Mouse (Mus musculus): ENCODE measurements at regions not wholly inside any gene's neighbourhood (a gene's known extent, or its start where the extent isn't known, plus 50 kb on each side); places are given as distances from the start of the nearest gene placed in this dataset.

GRCm38 (mm10) chr7:40697551-40697950 lies 200.6 kb upstream of the Vstm2b start:
- no peaks in the 10 kb centered on the region for H3K36me3 ChIP-seq (ENCODE audit: control insufficient read depth, insufficient read depth, low read length)
- H3K9me3 ChIP-seq (ENCODE audit: control insufficient read depth, low read length) = no peaks in the 10 kb centered on the region
- no peaks in the 10 kb centered on the region for H3K4me1 ChIP-seq (ENCODE audit: control insufficient read depth, insufficient read depth, low read length)
- 76% methylated on average over 8 of the region's 8 CpGs for WGBS
- H3K9ac ChIP-seq (ENCODE audit: low read length) = no peak overlapping the region
- no peak for ATAC-seq (ENCODE audit: low FRiP score)
- no peak overlapping the region for H3K4me2 ChIP-seq
- no peaks in the 10 kb centered on the region for H3K27me3 ChIP-seq (ENCODE audit: control insufficient read depth, insufficient read depth, low read length)
- peak; percentile 75 for DNase-seq (ENCODE audit: low spot score, missing footprints)
- H3K4me3 ChIP-seq (ENCODE audit: low read depth, low read length) = no peak overlapping the region
- no peak overlapping the region for H3K27ac ChIP-seq (ENCODE audit: low read depth, low read length)

GRCm38 (mm10) chr7:40698309-40698708 lies 199.8 kb upstream of the Vstm2b start:
- no peaks in the 10 kb centered on the region for H3K27me3 ChIP-seq (ENCODE audit: control insufficient read depth, insufficient read depth, low read length)
- ATAC-seq (ENCODE audit: low FRiP score) (no peak), DNase-seq (ENCODE audit: low spot score, missing footprints) (no peak)
- no peaks in the 10 kb centered on the region for H3K4me1 ChIP-seq (ENCODE audit: control insufficient read depth, insufficient read depth, low read length)
- 73% methylated on average over 3 of the region's 3 CpGs for WGBS
- no peak overlapping the region for H3K9ac ChIP-seq (ENCODE audit: low read length)
- H3K4me3 ChIP-seq (ENCODE audit: low read depth, low read length) = no peak overlapping the region
- H3K27ac ChIP-seq (ENCODE audit: low read depth, low read length) = no peak overlapping the region
- H3K4me2 ChIP-seq = no peak overlapping the region
- H3K36me3 ChIP-seq (ENCODE audit: control insufficient read depth, insufficient read depth, low read length) = no peaks in the 10 kb centered on the region
- no peaks in the 10 kb centered on the region for H3K9me3 ChIP-seq (ENCODE audit: control insufficient read depth, low read length)

- ATAC-seq (ENCODE audit: low FRiP score) (no peak), DNase-seq (ENCODE audit: low spot score, missing footprints) (no peak)
- 100% methylated on average over 1 of the region's 1 CpGs for WGBS
- H3K27me3 ChIP-seq (ENCODE audit: control insufficient read depth, insufficient read depth, low read length) = no peaks in the 10 kb centered on the region
- no peaks in the 10 kb centered on the region for H3K9me3 ChIP-seq (ENCODE audit: control insufficient read depth, low read length)
- no peaks in the 10 kb centered on the region for H3K36me3 ChIP-seq (ENCODE audit: control insufficient read depth, insufficient read depth, low read length)
- H3K27ac ChIP-seq (ENCODE audit: low read depth, low read length) = no peak overlapping the region
- H3K4me2 ChIP-seq = no peak overlapping the region
- H3K4me1 ChIP-seq (ENCODE audit: control insufficient read depth, insufficient read depth, low read length) = no peaks in the 10 kb centered on the region
- H3K4me3 ChIP-seq (ENCODE audit: low read depth, low read length) = no peak overlapping the region
- no peak overlapping the region for H3K9ac ChIP-seq (ENCODE audit: low read length)
Measured at GRCm38 (mm10) chr7:40699633-40700032, 198.5 kb upstream of the Vstm2b start.

- no peaks in the 10 kb centered on the region for H3K4me1 ChIP-seq (ENCODE audit: control insufficient read depth, insufficient read depth, low read length)
- H3K4me3 ChIP-seq (ENCODE audit: low read depth, low read length) = no peak overlapping the region
- H3K9me3 ChIP-seq (ENCODE audit: control insufficient read depth, low read length) = no peaks in the 10 kb centered on the region
- 85% methylated on average over 5 of the region's 5 CpGs for WGBS
- H3K36me3 ChIP-seq (ENCODE audit: control insufficient read depth, insufficient read depth, low read length) = no peaks in the 10 kb centered on the region
- H3K27me3 ChIP-seq (ENCODE audit: control insufficient read depth, insufficient read depth, low read length) = no peaks in the 10 kb centered on the region
- DNase-seq (ENCODE audit: low spot score, missing footprints) = peak; percentile 51
- H3K4me2 ChIP-seq = no peak overlapping the region
- H3K27ac ChIP-seq (ENCODE audit: low read depth, low read length) = no peak overlapping the region
- no peak for ATAC-seq (ENCODE audit: low FRiP score)
- H3K9ac ChIP-seq (ENCODE audit: low read length) = no peak overlapping the region
Measured at GRCm38 (mm10) chr7:40700656-40701055, 197.5 kb upstream of the Vstm2b start.

DNA sequence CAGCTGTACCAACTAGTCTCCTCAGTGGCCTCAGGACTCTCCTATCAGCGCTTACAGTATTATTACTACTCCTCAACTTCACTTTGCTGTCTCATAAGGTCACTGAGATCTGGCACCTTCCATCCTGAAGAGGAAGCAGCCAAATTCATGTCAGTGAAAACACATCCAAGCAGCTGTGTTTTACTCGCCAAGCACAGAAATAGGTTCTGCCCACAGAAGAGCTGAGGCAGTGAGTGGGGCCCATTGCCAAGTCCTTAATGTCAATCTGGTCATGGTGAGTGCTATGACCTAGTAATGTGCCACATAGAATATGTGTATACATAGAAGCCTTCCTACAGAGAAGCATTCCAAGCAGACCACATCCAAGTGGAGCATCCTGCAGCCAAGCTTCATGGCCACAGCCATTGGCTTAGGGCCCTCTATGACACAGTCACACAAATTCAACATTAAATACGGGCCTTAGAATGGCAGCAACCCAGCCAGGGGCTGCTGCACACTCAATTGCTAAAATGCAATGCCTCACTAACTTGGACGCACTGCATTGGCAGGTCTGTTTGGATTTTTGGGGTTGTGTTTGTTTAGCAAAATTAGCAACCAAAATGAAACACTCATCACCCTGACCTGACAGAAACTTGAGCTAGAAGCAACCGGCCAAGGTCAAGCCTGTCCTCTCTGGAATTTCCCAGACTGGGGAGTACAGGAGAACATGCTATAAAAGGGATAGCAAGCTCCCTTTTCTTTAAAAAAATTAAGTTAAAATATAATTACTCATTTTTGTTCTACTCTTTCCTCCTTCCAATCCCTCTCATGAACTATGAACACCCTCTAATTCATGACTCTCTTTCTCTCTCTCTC lies 195.7 kb upstream of the Vstm2b start:
- no peak overlapping the region for H3K9ac ChIP-seq (ENCODE audit: low read length)
- H3K27ac ChIP-seq (ENCODE audit: low read depth, low read length) = no peak overlapping the region
- DNase-seq (ENCODE audit: low spot score, missing footprints) = no peak
- no peaks in the 10 kb centered on the region for H3K9me3 ChIP-seq (ENCODE audit: control insufficient read depth, low read length)
- H3K27me3 ChIP-seq (ENCODE audit: control insufficient read depth, insufficient read depth, low read length) = no peaks in the 10 kb centered on the region
- H3K36me3 ChIP-seq (ENCODE audit: control insufficient read depth, insufficient read depth, low read length) = no peaks in the 10 kb centered on the region
- ATAC-seq (ENCODE audit: low FRiP score) = no peak
- H3K4me1 ChIP-seq (ENCODE audit: control insufficient read depth, insufficient read depth, low read length) = no peaks in the 10 kb centered on the region
- WGBS = 82% methylated on average over 5 of the region's 5 CpGs
- H3K4me2 ChIP-seq = no peak overlapping the region
- H3K4me3 ChIP-seq (ENCODE audit: low read depth, low read length) = no peak overlapping the region

DNA sequence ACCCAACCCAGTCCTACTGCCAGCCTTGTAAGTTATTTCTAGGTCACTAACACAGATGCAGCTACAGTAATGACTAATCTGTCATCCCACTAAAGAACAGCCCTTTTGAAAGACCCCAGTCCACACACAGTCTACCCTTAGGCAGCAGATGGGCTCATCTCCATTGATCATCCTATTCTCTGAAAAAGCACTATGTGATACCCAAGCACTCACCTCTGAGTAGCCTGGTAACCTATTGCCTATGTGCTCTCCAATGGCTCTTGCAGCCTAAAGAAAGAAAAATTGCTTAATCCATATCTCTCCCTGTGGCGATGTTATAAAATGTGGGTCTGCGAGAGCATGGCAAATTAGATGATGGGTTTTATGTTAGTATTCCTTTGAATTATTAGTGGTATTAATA lies 189.9 kb upstream of the Vstm2b start:
- Histone ChIP-seq H3K4me1 (ENCODE audit: control insufficient read depth, insufficient read depth, low read length) (no peaks in the 10 kb centered on the region), H3K9ac (ENCODE audit: low read length) (no peak overlapping the region), H3K4me2 (no peak overlapping the region), H3K9me3 (ENCODE audit: control insufficient read depth, low read length) (no peaks in the 10 kb centered on the region), H3K27me3 (ENCODE audit: control insufficient read depth, insufficient read depth, low read length) (no peaks in the 10 kb centered on the region), H3K4me3 (ENCODE audit: low read depth, low read length) (no peak overlapping the region), H3K36me3 (ENCODE audit: control insufficient read depth, insufficient read depth, low read length) (no peaks in the 10 kb centered on the region), H3K27ac (ENCODE audit: low read depth, low read length) (no peak overlapping the region)
- WGBS = 97% methylated on average over 2 of the region's 2 CpGs
- ATAC-seq (ENCODE audit: low FRiP score) = no peak
- no peak for DNase-seq (ENCODE audit: low spot score, missing footprints)

GRCm38 (mm10) chr7:40717991-40718390 lies 180.1 kb upstream of the Vstm2b start:
- Histone ChIP-seq H3K27ac (ENCODE audit: low read depth, low read length) (no peak overlapping the region), H3K4me1 (ENCODE audit: control insufficient read depth, insufficient read depth, low read length) (no peaks in the 10 kb centered on the region), H3K9ac (ENCODE audit: low read length) (no peak overlapping the region), H3K9me3 (ENCODE audit: control insufficient read depth, low read length) (no peaks in the 10 kb centered on the region), H3K36me3 (ENCODE audit: control insufficient read depth, insufficient read depth, low read length) (no peaks in the 10 kb centered on the region), H3K4me2 (no peak overlapping the region), H3K4me3 (ENCODE audit: low read depth, low read length) (no peak overlapping the region), H3K27me3 (ENCODE audit: control insufficient read depth, insufficient read depth, low read length) (no peaks in the 10 kb centered on the region)
- no peak for ATAC-seq (ENCODE audit: low FRiP score)
- no peak for DNase-seq (ENCODE audit: low spot score, missing footprints)
- 79% methylated on average over 6 of the region's 6 CpGs for WGBS

DNA sequence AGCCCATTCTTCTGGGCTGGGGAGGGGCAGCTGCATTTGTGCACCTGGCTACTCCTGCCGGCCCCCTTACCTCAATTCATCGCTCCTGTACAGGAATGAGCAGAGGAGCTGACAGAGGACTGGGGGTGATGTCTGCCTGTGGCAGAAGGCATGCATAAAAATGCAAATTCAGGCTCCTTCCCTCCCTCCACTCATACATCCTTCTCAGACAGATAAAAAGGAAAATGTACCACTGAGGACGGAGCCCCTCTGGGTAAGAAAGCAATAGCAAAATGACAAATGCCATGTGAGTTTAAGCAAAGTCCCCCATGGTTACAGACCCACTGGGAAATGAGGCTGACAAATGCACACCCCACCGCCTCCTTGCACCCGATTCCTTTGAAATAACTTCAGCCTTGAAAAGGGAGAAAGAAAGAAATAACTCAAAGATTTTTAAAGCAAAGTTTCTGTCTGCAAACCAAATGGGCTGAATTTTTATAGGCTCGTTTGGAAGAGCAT lies 161.1 kb upstream of the Vstm2b start:
- WGBS = 66% methylated on average over 6 of the region's 6 CpGs
- Histone ChIP-seq H3K9me3 (ENCODE audit: control insufficient read depth, low read length) (no peaks in the 10 kb centered on the region), H3K27ac (ENCODE audit: low read depth, low read length) (no peak overlapping the region), H3K36me3 (ENCODE audit: control insufficient read depth, insufficient read depth, low read length) (no peaks in the 10 kb centered on the region), H3K4me3 (ENCODE audit: low read depth, low read length) (no peak overlapping the region), H3K27me3 (ENCODE audit: control insufficient read depth, insufficient read depth, low read length) (no peaks in the 10 kb centered on the region), H3K4me2 (no peak overlapping the region), H3K9ac (ENCODE audit: low read length) (no peak overlapping the region), H3K4me1 (ENCODE audit: control insufficient read depth, insufficient read depth, low read length) (no peaks in the 10 kb centered on the region)
- no peak for ATAC-seq (ENCODE audit: low FRiP score)
- DNase-seq (ENCODE audit: low spot score, missing footprints) = peak; percentile 4

GRCm38 (mm10) chr7:40737496-40737895 lies 160.6 kb upstream of the Vstm2b start:
- no peak overlapping the region for H3K27ac ChIP-seq (ENCODE audit: low read depth, low read length)
- H3K36me3 ChIP-seq (ENCODE audit: control insufficient read depth, insufficient read depth, low read length) = no peaks in the 10 kb centered on the region
- H3K9ac ChIP-seq (ENCODE audit: low read length) = no peak overlapping the region
- H3K4me3 ChIP-seq (ENCODE audit: low read depth, low read length) = no peak overlapping the region
- H3K9me3 ChIP-seq (ENCODE audit: control insufficient read depth, low read length) = no peaks in the 10 kb centered on the region
- no peak overlapping the region for H3K4me2 ChIP-seq
- 78% methylated on average over 7 of the region's 7 CpGs for WGBS
- H3K27me3 ChIP-seq (ENCODE audit: control insufficient read depth, insufficient read depth, low read length) = no peaks in the 10 kb centered on the region
- no peaks in the 10 kb centered on the region for H3K4me1 ChIP-seq (ENCODE audit: control insufficient read depth, insufficient read depth, low read length)
- ATAC-seq (ENCODE audit: low FRiP score) = no peak
- peak; percentile 2 for DNase-seq (ENCODE audit: low spot score, missing footprints)
